Mouse (Mus musculus) heart, adult 9 months (tissue): ENCODE results near the gene Phlpp1.
A peak's percentile ranks its signal among the peaks of the same experiment; 100 is the strongest.

Experiments
- DNase-seq, 2 experiments: peaks; one replicate each; pipeline ENCODE4 v3.0.0; 2022; ENCODE audit warnings: low spot score in 2 of 2

Gene Phlpp1

DNA sequence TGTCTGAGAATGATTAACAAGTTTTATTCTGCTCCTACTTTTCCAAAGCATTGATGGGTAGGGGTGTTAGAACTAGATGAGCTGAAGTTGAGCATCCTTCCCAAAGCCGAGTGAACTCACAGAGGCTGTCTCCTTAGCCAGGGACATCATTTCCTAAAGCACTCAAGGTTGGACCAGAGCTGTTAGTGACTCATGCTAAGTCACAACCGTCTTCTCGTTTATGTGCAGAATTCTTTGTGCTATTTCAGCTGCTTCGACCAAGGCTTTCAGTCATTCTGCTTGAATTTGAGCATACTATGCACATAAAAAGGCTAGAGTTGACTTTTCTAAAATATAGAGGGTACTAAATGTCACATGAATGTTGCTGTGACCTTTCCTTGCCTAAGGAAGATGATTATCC is 142.9 kb downstream of the Phlpp1 start:
- no peak for DNase-seq

DNA sequence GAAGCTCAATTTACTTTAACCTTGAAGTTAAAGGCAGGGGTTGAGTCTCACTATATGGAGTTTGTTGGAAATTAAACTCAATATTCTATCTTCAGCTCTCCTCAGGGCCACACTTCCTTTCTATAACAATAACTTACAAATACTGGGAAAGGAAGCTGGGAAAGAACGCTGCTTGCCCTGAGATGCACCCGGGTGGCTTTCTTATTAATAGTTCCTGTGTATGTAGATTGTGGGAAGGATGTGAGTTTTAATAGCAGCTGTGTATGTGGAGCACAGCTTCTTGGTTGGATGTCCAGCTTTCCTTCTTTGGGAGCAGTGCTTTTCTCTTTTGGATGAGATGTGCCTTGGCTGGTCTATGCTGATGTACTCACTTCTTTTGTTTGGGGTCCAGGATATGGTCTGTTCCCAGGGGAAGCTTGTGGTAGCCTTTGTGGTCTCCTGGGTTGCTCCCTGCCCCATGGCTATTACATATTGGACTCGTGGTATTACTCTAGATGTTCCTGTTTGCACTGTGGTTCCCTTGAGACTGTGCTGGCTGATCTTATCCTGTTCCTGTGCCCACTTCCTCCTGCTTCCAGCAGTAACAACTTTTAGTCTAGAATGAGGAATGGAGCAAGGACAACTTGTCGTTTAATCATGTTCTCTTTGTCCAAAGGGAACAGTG is 145.2 kb downstream of the Phlpp1 start:
- peak; percentile 80 to 87 for DNase-seq

DNA sequence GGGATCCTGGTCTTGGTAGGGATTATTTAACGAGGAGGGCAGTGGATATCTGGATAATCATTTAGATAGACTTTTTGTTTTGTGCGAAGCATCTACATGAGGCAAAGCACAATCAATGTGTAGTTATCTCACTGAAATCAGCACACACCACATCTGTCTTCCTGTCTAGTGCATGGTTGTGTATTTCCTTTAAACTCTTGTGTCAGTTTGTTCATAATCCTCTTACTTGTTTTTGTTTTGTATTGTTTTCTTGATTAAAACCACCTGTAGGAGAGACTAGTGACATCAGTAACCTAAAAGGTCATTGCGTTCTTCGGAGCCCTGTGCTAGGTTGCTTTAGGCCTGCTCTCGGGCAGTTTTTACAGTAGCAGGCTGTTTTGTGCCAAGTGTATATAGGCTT is 146.8 kb downstream of the Phlpp1 start:
- no peak for DNase-seq

DNA sequence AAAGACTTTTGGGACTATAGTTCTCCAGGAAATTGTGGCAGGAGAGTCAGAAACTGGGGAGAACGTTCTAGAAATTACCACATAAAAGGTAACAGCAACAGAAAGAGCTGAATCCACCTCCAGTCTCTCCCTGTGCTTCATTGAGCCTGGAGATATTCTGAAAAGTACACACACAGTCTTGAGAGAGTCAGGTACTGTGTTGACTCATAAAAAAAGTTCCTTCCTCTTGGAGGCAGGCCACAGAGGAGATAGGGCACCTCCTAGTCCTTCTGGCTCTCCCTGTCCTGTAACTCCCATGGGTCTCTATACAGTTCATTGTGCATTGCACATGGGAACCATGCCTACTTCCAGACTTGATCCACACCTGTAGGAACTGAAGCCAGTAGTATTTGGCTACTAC is 149.0 kb downstream of the Phlpp1 start:
- no peak for DNase-seq

DNA sequence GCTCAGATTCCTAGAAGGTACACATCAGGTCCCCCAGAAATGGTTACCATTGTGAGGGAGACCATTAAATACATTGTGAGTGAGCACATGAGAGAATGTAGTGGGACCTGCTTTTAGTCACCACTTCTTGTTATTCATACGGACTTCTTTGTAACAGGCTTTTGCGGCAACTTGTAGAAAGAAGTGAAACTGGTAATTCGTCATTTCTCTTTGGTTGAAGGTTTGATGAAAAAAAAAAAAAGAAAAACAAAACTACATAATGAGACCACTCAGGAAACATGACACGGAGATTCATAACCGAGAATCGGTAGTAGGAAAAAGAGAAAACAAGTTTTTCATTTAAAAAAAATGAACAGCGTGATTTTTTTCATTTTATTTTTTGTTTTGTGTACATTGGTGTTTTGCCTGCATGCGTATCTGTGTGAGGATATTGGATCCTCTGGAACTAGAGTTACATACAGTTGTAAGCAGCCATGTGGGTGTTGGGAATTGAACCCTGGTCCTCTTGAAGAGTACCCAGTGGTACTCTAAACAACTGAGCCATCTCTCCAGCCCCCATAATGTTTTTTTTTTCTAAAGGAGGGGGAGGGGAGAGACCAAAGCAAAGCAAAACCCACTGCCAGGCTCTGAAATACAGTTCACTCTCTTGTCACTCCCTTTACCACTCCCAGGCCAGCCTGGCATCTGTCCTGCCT is 150.0 kb downstream of the Phlpp1 start:
- no peak for DNase-seq

DNA sequence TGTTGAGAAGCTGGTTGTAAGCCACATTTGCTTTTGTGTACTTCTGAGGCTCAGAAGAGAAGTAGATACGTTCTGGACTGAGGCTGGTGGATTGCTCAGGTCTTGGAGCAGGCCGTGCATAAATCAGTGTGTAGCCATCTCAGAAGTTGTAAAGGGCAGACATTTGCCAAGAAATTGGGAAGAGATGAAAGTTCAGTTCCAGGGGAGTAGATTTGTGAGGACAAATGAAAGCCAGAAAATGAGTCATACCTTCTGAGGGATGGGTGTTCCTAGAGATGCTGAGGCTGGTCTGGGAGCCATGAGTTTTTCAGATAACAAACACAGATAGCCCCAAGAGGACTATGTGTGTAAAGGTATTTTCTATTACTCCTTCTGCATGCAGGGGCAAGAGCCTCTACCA is 155.1 kb downstream of the Phlpp1 start:
- no peak for DNase-seq

DNA sequence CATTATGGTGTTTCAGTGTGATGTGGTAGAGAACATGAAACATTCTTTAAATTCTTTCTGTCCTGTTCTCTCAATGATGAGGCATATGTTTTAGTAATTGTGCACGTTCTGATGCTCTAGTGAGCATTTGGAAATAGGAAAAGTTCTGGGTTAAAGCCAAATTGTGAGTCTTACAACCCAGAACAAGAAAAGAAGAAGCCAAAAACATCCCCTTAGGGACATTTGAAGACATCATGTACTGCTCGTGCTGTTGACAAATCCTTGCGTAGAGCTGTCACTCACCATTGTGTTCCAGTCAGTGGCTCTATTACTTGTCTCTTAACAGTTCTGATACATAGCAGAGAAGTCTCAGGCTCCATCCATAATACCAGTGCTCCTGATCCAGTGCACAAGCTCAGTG is 170.5 kb downstream of the Phlpp1 start:
- DNase-seq: peak in 1 of 2 experiments; percentile 8

DNA sequence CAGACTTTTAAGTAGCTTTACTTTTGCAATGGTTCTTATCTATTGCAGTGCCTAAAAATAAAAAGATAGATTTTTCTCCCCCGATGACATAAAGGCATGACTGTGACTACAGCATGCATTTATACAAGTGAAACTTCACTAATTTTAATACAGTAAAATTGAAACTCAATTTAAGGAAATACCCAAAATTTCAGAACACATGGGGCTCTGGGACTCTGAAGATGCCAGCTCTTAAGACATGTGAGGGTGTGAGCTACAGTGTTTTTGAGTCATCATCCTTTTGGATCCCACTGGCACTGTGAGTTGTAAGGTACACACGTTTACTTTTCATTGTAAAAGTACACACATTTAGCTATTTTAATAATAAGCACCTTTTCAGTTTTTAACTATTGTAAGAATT is 173.7 kb downstream of the Phlpp1 start:
- no peak for DNase-seq

DNA sequence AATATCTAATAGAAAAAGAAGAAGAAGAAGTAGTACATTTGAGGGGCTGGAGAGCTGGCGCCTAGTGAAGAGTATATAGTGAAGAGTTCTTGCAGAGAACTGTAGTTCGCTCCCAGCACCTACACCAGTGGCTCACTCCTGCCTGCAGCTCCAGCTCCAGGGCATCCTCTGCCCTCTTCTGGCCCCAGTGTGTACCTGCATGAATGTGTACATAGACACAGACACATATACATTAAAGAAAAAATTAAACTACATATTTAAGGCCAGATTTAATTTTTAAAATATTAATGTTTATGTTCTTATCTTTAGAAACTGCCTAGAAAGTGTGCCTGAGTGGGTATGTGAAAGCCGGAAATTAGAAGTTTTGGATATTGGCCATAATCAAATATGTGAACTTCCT is 175.2 kb downstream of the Phlpp1 start:
- no peak for DNase-seq

DNA sequence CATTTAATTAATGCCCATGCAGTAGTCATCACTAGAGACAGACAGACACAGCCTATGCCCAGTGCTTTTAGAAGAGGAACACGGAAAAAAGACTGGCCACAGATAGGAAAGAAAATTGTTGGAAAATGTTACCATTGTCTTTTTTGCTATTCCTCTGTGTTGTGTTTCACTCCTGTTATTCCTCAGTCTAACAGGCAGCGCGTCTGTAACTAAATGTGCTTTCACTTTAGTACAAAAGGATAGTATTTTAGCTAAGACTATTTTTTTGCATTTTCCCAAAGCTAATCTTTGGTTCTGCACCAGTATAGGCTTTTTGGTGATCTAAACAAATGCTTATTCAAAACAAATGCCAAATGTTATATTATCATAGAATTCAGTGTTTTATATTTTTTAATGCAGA is 177.6 kb downstream of the Phlpp1 start:
- no peak for DNase-seq

DNA sequence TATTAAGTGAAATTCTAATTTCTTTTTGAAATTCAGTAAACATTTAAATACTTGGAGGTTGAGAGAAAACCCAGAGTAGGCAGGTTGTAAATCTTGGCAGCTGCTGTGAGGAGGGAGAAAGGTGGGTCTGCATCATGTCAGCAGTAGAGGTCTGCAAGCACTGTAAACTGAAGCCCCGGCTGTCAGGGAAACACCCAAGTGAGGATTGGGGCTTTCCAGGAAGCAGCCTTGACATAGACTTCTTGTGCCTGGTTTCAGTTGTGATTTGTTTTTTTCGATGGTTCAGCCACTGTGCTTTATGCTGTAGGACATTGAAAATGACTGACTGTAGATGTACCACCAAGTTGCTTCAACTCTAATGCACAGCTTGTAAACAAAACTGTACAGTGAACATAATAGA is 180.0 kb downstream of the Phlpp1 start:
- DNase-seq: no peak

DNA sequence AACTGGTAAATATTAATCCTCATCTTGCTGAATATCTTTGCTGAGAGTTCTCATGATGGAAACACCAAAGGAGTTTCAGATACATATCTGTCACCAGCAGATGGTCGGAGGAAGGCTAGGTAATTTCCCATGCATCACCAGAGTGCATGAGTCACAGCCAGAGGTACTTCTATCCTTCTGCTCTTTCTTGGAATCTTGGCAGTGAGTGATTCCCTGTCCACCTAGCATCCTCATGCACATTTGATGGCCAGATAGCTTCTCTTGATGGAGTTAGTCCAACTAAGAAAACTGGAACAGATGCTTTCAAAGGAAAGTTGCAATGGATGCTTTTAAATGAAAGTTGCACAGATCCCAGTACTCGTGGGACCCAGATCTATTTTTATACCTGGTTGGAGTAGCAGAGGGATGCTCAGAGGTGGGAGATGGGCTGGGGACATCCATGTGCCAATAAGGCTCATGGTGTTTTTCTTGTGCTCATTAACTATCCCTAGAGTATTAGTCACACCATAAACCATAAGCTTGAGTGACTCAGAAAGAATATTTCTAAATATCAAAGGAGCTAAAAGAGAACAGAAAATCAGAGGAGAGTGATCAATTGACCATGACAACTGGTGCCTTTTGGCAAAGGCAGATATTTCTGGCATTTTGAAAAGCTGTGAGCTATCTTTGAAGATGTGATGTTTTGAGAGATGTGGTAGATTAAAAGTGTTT is 181.4 kb downstream of the Phlpp1 start:
- DNase-seq: no peak

DNA sequence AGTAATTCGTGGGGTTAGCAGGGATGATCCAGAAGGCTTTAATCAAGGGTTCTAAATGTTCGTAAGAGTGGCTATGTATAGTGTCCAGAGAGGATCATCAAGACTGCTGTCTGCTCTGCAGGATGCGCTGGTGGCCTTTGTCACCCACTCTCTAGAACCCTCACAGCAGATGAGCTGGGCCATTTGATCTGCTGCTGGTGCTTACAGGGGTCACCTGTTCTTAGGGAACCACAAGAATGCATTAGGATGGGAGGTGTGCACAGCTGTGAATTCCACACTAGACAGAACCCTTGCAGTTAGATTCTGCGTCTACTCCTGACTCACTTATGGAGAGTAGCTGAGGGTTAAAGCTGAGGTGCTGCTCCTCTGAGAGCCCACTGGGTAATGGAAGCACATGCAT is 182.4 kb downstream of the Phlpp1 start:
- DNase-seq: no peak

DNA sequence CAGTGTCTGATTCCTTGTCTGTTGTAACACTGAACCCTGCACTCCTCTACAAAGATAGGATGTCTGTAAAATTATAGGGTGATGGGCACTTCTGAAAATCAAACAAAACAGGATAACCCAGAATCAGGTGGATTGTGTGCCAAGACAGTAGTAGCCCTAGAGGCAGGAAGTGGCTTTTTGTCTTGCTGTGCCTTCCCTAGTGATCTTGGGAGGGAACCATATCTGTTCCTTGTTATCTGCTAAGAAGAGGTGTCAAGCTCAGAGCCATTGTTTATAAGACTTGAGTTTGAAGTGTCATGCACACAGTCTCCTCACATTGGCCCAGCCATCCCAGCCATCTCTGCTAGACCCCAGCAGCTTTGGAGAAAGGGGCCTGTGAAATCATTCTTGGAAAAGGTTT is 187.9 kb downstream of the Phlpp1 start:
- no peak for DNase-seq

DNA sequence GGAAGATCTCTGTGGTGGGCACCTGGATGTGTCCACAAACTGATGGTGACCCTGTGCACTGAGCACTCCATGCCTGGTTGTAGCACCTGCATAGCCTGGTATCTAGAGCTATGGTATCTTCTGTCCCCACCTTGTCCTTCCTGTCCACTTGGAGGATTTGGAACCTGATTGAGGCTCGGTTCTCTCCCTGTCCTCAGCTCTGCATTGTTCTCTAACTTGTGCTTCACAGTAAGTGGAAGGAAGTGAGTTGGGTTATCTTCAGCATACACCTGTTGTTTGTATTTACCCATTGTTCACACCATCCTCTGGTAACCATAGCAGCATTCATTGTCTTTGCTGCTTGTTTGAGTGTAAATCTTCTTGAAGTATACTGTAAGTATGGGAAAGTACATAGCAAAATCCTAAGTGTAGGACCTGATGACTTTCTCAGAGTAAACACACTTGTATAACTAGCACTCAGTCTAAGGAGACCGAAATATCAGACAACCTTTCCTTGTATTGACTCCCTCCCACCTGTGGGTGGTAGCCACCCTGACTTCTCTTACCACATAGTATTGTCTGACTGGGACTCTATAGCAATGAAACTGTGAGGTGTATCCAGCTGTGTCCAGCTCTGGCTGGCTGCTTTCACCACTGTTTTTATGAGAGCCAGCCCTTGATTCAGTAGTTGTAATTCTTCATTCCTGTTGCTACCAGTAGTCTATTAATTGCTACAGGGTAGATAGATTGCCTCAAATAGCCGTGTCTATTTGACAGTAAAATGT is 191.5 kb downstream of the Phlpp1 start:
- peak; percentile 5 to 62 for DNase-seq

DNA sequence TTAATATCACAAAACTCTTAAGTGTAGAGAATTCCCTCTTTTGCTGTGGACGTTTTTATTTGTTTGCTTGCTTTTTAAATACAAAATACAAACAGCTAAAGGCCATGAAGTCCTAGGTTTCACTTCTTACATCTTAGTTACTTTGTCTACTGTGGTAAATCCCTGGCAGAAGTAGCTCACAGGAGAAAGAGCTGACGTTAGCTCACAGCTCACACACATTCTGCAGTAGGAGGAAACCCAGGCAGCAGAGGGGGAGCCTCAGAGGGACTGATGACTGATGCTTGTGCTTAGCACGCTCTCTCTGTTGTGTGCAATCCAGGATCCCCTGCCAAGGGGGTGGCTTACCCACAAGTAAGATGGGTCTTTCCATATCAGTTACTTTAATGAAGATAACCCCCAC is 197.8 kb downstream of the Phlpp1 start:
- no peak for DNase-seq

DNA sequence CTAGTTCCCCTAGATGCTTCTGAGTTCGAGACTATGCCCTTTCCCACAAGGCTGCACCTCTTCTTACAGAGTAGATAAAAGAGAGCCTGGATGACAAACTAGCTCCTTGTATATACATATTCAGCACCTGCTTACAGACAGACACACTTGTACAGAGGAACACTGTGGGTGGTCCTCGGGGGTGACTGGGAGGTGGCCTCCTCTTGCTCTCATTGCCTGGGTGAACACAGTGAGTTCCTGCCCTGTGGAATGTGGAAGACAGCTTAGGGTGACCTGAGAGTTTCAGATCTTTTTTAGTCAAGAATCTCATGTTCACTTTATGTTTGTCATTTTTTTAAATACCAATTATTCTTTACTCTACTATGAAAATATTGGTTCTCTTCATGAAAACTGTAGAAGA is 200.9 kb downstream of the Phlpp1 start:
- DNase-seq: no peak

DNA sequence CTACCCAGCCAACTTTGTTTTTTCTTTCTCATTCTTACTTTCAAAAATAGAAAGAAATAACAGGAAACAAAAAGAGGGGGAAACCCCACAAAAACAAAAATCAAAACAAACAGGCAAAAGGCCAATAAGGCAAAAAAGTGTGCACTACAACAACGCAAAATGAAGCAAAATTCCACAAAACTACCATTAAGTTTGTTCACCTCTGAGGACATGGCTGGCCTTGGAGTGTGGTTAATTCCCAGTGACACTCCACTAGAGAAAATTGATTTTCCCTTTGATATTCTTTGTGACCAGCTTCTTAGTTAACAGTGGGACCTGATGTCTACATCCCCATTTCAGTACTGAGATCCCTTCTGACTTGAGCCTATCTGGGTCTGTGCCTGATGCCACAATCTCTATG is 202.1 kb downstream of the Phlpp1 start:
- DNase-seq: no peak

DNA sequence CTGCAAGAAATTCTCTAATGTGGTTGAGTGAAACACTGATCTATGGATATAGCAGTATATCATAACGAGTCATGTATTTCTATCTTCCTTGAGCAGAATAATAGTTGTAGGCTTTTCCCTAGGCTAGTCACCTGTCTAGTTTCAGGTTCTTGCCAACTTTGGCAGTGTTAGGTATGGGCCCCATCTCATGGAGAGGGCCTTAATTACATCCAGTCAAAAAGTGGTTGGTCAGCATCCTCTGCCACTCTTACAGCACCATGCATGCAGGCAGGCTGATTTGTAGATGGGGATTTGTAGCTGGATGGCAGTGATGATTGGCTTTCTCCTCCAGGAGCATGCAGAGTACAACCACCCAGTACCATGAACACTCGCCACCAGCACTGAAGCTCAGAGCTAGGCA is 202.7 kb downstream of the Phlpp1 start:
- peak in 1 of 2 experiments; percentile 26 for DNase-seq

DNA sequence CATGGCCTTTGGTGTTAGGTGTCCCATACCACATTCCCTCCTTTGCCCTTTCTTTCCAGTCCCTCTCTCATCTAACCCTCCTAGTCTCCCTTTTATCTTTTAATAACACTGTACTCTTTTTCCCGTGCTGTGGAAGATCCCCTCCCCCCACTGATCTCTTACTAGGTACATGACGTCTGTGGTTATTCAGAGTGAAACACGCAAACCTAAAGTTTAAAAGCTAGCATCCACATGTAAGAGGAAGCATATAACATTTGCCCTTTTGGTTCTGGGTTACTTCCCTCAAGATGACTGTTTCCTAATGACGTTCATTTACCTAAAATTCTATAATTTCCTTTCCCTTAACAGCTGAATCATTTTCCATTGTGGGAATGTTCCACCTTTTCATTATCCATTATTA is 203.4 kb downstream of the Phlpp1 start:
- no peak for DNase-seq

DNA sequence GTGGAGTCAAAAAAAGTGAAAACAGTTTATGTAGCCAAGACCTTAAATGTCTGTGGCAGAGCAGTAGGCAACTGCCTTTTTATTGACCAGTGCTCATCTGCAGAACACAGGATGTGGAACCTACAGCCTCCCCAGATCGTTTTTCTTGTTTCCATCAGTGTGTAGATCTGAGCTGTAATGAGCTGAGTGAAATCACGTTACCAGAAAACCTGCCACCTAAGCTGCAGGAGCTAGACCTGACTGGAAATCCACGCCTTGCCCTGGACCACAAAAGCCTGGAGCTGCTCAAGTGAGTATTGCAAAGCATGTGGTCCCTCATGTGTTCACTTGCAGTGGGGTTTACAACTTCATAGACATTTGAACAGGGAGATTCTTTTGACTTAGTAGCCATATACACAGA is 204.5 kb downstream of the Phlpp1 start:
- DNase-seq: no peak

DNA sequence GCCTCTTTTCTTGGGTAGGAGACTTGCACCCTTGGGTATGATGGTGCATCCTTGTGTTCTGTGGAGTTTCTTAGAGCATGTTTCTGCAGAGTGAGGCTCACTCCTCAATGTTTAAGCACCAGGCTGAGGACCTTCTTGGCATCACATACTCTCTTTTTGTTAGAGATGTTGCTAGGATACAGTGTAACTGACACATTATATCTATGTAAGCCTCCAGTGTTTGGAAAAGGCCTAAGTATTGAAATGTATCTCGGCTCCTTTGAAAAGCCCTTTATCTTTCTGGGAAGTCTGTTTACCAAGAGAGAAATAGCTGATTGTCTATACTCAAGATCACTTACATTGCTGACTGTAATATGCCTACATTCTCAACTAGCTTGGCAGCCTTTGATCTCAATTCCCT is 208.9 kb downstream of the Phlpp1 start:
- no peak for DNase-seq
